Mouse (Mus musculus): ENCODE results near the gene Galk1.

Galk1 gene

DNA sequence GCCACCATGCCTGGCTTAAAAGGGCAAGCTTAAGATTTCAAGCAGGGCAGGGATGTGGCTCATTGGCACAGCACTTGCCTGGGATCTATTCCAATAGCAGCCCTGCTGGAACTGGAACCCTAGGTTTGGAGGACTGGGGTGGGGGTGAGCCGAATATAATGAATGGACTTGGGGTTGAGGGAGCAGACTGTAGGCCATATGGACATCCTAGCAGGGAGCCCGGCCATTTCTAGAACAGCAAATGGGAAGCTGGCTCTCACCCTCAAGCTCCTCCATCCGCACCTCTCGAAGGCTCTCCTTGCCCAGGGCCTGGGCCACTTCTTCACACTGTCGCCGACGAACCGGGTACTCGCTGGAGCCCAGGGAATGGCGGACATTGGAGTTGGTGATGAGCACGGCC is 2.9 kb downstream of the Galk1 start:
- DNase-seq, result no peak

DNA sequence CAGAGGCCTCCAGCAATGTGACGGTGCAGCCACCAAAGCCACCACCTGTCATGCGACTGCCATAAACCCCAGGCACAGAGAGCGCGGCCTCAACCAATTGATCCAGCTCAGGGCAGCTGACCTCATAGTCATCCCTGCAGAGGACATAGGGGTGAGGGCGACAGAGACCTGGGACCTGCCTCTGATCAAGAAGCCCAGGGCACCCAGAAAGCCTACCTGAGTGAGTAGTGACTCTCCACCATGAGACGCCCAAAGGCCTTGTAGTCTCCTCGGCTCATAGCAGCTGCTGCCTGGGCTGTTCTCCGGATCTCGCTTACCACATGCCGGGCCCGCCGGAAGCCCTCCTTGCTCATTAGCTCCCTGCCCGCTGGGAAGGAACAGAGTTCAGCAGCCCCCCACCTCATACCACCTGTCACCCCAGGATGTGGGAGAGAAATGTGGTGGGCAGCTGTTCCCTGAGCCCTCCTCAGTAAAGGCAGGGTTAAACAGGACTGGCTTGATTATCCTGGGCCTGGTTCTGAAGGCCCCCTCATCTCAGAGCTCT is 3.6 kb downstream of the Galk1 start:
- DNase-seq, result no peak

DNA sequence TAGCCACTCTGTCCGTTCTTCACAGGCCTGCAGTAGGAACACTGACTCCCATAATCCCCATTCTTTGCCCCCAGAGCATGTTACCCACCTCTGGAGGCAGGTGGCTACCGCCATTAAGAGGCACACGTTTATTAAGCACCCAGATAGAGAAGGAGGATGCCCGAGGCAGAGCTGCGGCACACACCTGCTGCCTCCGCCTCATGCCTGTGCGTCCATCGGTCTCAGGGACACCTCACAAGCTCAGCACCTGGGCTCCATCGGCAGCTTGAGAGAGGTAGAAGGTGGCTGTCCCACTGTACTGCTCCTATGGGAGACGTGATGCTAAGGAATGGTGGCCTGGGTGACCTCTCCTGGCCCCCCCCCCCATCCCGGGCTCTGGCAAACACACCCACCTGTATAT is 4.1 kb downstream of the Galk1 start:
- DNase-seq, result no peak

DNA sequence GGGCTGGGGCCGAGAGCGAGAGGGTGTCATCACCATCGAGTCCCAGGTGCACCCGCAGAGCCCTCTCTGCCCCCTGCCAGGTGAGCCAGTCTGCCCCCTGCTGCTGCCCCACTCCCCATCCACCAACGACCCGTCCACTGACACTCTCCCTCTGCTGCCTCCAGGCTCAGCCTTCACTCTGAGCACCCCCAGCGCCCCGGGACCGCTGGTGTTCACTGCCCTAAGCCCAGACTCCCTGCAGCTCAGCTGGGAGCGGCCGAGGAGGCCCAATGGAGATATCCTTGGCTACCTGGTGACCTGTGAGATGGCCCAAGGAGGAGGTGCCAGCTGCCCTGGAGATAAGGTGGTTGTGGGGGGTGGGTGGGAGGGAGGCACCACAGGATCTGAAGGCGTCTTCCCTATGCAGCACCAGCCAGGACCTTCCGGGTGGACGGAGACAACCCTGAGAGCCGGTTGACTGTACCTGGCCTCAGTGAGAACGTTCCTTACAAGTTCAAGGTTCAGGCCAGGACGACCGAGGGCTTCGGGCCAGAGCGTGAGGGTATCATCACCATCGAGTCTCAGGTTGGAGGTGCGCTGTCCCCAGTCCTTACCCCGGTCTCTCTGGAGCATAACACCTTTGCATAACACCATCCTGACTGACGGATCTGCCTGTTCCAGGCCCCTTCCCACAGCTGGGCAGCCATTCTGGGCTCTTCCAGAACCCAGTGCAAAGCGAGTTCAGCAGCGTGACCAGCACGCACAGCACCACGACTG is 5.2 kb downstream of the Galk1 start:
- DNase-seq, result no peak

DNA sequence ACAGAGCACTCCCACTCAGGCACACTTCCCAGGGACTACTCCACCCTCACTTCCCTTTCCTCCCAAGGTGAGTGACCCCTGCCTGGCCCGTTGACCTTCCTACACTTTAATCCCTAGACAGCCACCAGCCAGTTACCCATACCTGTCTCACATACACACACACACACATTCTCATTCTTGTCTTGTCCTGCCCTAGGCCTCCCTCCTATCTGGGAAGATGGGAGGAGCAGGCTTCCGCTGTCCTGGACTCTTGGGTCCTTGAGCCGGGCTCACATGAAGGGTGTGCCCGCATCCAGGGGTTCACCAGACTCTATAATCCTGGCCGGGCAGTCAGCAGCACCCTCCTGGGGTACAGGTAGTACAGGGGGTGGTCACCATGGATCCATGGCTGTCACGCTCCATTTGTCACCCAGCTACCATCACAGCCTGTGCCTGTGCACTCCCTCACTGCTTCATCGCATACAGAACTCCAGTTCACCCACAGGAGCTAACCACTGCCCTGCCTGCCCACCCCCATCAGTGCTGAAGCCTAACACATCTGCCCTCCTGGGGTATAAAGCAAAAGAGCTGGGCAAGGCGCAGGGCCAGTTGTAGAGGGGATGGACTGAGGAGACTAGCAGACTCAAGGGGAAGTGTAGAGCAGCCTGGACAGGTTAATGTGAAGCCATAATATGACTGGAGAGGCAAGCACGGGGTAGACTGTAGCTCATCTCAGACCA is 6.7 kb downstream of the Galk1 start:
- DNase-seq, result no peak

DNA sequence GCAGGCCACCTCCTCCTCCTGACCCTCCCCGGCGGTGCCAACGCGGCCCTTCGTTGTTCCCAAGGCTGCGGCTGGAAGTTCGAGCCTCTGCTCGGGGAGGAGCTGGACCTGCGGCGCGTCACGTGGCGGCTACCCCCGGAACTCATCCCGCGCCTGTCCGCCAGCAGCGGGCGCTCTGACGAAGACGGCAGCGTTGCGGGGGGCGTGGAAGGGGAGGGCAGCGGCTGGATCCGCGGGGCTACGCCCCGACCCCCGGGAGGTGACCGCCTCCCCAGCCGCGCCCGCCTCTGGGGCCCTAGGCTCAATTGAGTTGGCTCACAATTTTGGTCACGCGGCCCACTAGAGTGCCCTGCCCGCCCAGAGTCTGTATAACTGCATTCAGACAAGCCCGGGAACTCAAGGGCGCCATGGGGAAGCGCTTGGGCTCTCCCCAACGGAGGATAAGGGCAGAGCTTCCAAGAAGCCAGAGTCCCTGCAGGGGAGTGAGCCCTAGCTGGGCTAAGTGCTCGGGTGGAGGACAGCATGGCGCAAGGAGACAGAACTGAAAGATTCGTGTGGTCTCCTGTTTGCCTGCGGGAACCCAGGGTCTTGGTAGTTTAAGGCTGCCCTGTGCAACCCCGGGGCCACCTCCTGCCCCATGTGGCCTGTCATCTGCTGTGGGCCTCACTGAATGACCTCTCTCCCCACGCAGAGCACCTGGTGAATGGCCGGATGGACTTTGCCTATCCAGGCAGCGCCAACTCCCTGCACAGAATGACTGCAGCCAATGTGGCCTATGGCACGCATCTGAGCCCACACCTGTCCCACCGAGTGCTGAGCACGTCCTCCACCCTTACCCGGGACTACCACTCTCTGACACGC is 7.4 kb downstream of the Galk1 start:
- peak; percentile 71 for DNase-seq

DNA sequence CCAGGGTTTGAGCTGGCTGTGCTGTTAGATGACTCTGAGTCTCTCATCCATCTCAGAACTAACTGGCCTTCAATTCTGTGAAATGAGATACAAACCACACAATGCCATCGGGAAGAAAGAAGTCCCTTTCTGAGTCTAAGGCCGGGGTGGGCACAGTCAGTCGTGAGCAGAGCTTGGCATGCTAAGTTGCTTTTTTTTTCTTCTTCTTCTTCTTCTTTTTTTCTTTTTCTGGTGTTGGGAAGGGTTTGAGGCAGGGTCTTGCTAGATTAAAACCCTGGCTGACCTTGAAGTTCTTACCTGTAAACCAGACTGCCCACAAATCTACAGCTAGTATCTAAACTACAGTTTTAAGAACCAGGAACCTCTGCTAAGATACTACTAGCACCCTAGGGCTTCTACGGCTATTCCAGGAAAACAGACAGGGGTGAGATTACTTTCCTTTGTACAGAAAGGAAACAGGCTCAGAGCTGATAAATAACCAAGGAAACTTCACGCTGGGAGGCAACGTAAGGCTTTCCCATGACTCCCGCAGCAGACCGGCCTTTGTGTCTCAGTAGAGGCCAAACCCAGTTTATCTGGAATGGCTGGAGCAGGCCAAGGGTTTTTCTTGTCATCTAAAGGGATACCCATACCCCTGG is 8.2 kb downstream of the Galk1 start:
- no peak for DNase-seq

DNA sequence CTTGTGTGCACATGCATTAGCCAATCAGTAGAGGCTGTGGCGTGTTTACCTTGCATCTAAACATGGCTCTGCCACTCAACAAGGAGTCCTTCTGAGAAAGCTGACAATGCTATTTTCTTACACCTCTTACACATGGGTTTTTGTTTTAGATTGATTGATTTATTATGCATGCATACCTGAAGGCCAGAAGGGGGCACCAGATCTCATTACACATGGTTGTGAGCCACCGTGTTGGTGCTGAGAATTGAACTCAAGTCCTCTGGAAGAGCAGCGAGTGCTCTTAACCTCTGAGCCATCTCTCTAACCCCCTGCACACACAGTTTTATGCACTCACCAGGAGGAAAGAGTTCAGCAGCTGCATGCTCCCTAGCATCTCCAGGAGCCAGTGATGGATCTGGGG is 9.6 kb downstream of the Galk1 start:
- DNase-seq, result no peak

DNA sequence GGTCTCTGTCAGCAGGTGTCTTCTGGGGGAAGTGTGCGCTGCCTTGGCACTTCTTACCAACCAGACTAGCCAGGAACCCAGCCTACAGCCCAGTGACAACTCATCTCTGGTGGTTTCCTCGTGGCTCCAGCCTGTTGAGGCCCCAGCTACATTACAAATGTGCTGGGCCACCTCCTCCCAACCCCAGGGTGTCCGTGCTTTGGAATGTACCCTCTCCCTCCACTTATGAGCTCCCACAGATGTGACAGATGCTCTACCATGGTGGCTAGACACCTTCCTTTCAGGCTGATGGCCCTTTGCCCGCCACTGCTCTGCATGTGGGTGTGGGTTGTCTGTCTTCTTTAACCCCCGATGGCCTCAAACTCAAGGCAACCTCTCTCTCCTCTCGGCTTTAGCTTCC is 10.8 kb downstream of the Galk1 start:
- DNase-seq, result no peak

DNA sequence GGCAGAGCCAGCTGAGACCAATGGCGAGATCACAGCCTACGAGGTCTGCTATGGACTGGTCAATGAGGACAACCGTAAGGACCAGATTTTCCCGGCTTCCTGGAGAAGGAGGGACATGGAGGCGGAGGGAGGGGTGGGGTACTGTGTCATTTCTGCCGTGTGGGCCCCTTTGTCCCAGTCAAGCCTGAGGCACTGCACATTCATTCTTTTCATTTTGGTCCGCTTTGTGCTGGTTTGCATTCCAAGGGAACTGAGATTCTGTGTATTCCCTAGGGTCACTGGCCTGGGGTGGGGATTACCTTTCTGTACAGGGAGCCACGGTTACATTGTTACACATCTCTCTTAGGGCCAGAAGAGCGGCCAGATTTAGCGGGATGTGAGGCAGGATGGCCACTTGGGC is 11.9 kb downstream of the Galk1 start:
- no peak for DNase-seq

DNA sequence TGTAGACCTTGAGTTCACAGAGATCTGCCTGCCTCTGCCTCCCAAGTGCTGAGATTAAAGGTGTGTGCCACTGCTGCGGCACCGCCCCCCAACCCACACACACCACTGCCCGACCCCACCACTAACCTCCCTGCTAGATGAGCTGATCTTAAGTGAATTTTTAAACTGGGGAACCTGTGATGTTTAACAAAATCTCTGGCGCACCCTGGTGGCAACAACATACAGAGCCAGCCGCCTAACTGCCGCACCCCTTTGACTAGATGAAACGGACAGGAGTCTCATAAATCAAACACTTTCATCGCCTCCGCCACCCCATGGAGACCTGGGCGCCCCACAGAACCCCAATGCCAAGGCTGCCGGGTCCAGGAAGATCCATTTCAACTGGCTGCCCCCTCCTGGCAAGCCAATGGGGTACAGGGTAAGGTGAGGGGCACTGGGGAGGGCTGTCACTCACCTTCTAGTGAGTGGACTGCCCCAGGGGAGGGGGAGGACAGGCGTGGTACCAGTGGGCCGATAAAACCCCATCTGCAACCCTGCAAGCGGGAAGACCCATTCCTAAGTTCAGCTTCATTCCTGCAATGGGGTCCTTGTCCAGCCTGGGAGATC is 12.9 kb downstream of the Galk1 start:
- DNase-seq, result peak; percentile 86

DNA sequence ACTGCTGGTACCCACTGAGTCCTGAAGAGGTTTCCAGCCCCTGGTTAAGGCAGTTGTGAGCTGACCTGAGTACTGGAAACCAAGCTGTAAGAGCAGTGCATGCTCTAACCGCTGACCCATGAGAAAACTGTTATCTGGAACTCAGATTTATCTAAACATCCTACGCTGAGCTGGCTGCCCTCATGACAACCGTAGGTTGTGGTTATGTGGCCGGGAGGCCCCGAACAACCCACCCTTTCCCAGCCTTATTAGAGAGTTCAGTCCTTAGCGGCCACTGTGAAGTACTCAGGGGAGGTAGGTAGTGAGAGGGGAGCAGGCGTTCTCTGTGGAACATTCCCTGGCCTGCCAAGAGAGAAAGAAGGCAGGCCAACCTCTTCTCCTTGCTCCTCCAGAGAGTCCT is 13.5 kb downstream of the Galk1 start:
- DNase-seq, result no peak

DNA sequence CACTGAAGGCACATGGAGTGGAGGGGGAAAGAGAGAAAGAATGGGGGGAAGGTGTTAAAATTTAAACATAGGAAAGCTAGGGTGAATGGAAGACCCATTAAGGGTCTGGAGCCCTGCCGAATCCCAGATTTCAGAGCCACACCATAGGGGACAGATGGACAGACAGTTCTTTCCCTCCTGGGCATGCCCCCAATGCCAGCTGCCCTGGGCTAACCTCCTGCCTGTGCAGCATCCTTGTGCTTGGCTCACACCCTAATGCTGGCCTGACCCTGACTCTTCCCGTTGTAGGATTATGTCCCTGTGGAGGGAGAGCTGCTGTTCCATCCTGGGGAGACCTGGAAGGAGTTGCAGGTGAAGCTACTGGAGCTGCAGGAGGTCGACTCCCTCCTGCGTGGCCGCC is 14.9 kb downstream of the Galk1 start:
- no peak for DNase-seq

DNA sequence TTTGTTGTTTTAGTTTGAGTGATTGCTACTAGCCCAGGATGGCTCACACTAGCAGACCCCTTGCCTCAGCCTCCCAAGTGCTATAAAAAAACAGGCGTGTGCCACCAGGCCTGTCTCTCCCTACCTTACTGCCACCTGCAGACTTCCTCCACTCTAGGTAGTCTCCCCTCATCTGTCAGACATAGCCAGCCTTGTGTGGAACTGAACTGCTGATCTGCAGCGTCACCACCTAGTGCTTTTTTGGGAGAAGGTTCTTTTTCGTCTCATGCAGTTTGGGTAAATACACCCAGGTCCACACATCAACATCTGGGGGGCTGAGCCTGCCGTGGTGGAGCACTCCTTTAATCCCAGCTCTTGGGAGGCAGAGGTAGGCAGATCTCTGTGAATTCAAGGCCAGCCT is 15.5 kb downstream of the Galk1 start:
- no peak for DNase-seq

DNA sequence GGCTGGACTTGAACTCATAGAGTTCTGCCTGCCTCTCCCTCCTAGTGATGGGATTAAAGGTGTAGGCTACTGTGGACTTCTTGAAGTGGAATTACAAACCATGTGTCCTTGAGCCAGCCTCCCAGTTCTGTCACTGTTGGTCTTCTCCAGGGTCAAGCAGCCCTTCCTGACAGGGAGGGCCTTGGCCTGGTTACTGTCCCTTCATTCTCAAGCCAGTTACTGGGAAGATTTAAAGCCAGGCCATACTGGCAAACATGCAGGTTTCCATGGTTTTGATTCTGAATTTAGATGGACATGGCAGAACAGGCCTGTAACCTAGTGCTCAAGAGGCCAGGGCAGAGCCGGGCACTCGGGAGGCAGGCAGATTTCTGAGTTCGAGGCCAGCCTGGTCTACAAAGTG is 17.3 kb downstream of the Galk1 start:
- DNase-seq, result no peak

DNA sequence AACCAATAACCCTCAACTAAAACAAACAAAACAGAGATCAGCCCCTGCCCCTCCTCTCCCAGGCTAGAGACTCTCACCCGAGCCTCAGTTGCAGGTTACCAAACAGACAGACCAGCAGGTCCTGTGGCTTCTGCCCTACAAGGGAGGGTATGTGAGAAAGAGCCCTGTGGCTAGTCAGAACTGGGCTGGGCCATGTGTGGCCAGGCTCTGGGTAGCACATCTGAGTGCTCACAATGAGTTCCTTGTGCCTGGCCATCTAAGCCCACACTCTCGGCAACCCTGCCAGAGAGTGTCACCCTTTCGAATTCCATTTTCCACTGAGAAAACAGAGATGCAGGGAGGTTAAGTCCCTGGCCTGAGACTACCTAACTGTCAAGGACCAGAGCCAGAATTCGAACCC is 20.4 kb downstream of the Galk1 start:
- DNase-seq, result no peak

DNA sequence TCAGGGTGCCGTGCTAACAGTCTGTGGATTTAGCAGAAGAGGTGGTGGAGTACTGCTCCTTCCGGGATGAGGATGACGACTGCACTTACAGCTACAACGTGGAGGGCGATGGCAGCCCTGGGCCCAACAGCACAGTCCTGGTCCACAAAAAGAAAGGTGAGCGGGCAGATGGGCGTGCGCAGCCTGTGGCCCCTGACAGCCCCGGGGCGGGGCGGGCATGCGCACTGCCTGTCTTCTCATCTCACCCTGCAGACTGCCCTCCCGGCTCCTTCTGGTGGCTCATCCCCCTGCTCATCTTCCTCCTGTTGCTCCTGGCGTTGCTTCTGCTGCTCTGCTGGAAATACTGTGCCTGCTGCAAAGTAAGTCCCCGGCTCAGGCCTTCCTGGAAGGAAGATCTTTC is 22.8 kb downstream of the Galk1 start:
- DNase-seq, result no peak

DNA sequence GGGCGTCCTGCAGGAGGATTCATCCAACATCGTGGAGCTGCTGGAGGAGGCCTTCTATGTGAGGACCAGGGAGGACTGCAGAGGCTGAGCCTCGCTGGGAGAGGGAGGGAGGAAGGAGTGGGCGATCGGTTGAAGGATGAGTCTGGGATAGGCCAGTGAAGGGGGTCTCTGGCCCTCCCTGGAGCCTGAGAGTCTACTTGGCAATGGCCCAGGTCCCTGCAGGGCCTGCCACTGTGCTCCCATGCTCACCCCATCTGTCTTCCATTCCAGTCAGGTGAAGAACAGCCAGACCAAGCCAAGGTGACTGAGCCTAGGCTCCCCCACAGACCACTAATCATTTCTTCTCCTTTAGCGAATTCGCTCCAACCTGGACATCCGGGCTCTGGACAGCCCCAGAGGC is 29.2 kb downstream of the Galk1 start:
- no peak for DNase-seq

DNA sequence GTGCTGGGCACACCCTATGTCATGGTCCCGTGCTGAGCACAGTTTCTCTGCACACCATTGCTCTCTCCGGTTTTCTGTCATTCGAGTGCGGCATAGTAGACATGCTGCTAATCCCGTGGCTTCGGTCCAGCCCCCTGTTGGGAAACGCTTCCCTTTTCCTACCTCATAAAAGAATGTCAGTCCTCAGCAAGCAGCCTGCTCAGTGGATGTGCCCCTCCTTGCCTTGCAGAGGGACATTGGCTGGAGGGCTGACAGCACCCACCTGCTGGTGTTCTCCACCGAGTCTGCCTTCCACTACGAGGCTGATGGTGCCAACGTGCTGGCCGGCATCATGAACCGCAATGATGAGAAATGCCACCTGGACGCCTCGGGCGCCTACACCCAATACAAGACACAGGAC is 30.0 kb downstream of the Galk1 start:
- no peak for DNase-seq

DNA sequence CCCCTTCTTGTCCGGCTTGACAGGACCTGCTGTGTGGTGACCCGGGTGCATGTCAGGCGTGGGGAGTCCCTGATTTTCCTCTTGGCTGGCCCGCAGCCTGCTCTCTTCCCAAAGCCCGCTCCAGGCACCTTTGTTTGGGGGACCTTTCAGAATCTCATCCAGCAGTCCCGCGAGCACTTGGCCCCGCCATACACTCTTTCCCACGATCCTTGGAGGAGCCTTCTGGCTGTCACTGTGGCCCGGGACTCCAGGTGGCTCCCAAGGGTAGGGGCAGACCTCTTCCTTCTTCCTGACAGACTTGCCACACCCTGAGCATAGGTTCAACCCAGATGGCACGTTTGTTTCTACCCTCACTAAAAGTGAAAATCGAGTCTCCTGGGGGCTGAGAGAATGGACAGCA is 37.0 kb downstream of the Galk1 start:
- DNase-seq, result no peak

DNA sequence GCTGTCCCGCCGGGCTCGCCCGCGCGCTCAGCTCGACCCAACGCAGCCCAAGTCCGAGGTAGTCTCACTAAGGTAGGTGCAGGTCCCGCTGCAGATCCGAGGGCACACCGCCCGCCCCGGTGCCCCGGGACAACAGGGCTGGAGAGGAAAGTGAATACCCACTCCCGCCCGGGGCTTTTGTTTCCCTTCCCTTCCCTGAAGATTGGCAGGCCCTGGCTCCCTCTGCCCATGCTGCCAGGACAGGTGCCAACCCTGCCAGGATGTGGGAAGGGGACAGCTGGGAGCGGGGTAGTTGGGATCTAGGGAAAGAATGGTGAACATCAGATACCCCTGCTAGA is 37.5 kb downstream of the Galk1 start:
- no peak for DNase-seq

DNA sequence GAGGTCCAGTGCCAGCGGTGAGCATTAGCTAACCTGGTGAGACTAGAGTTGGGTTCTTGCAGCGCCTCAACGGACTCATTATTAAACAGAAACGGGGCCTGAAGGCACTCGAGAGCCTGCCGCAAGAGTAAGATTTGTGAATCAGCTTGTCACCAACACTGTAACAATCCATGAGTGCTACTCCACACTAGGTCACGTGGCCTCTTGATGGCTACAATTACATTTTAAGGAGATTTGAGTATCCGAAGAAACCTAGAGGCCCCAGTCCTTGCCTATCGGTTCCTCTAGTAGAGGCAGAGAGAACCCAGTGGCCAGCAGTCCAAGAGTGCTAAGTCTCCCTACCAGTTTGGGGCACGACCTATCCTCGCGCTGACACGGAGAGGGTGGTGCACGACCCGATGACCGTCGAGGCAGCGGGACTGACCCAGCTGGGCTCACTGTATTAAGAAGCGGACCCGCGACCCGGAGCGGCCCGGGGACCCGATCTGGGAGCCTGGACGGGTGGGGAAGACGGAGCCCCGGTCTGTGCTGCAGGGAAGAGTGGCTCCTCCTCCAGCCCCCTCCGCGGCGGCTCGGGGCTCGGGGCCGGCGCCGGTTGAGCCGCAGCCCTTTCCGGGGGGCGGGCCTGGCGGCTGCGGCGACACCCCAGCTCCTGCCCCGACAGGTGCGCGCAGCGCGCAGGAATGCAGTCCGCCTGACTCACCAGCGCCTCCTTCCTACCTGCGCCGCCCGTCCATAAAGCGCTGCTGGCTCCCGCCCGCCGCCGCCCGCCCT is 38.0 kb downstream of the Galk1 start, which contains the start of gene Itgb4:
TSS of gene Itgb4 (plus strand) at position 401 of the 774 bp plus-strand sequence.
- no peak for DNase-seq

Measured in right cerebral cortex, postnatal 14 days (tissue).